ENCODE assay signal across 13 mouse cellular contexts in genomic region chr14:55003878-55004855, GRCm38 (mm10). TPM values are rescaled to one million over a fixed set of nuclear protein-coding genes. Genes with fewer than 3 reads are reported as not detected.
DNase-seq lines count a peak whose midpoint lies in the region; ATAC-seq and TF ChIP-seq lines count a peak whose summit lies in the region.
"Had no signal": no experiment of that assay in that cellular context is flagged by ENCODE, and none has a peak within 500 bp of the region (broad histone marks: within the 10 kb centered on the region; RNA-seq: fewer than 3 reads in every experiment).

No protein-coding gene starts in this region.

- DNase-seq in hindbrain, postnatal 0 days (ENCODE audit: low spot score): no peak
- DNase-seq in hindbrain, embryonic 14.5 days (ENCODE audit: low spot score): no peak
- DNase-seq in brain, embryonic 14.5 days (ENCODE audit: low read depth): peak; percentile 71
- peak; percentile 44 for DNase-seq in lung, postnatal 36 days
- DNase-seq in layer of hippocampus, postnatal 36 days: no peak
- DNase-seq: cerebellum, adult 11 months had no signal

- no peak overlapping the region for H3K4me2 ChIP-seq in hindbrain, postnatal 0 days (ENCODE audit: low read depth, low read length)
- H3K4me2 ChIP-seq in hindbrain, embryonic 14.5 days (replicated peaks): no peak overlapping the region
- H3K4me2 ChIP-seq in heart, embryonic 11.5 days: peak overlapping the region; percentile 60
- H3K4me2 ChIP-seq in kidney, embryonic 14.5 days (replicated peaks; ENCODE audit: low read depth, low read length): no peak overlapping the region
- H3K4me2 ChIP-seq: limb, embryonic 15.5 days had no signal

- no peaks in the 10 kb centered on the region for H3K4me1 ChIP-seq in hindbrain, postnatal 0 days (ENCODE audit: insufficient read depth, low read length)
- H3K4me1 ChIP-seq in hindbrain, embryonic 14.5 days (replicated peaks; ENCODE audit: control insufficient read depth, insufficient read depth, low read length): peaks cover 7% of the 10 kb centered on the region; the same call in 1 of the 2 replicates
- H3K4me1 ChIP-seq in heart, embryonic 11.5 days (ENCODE audit: control insufficient read depth, insufficient read depth, low read length): peaks cover 32% of the 10 kb centered on the region
- peaks cover 11% of the 10 kb centered on the region; the same call in 1 of the 2 replicates for H3K4me1 ChIP-seq in kidney, embryonic 14.5 days (ENCODE audit: control insufficient read depth, insufficient read depth, low read length)
- H3K4me1 ChIP-seq: limb, embryonic 15.5 days had no signal

- 71% methylated on average over 18 of the region's 18 CpGs for WGBS in hindbrain, postnatal 0 days
- WGBS in hindbrain, embryonic 14.5 days: 76% methylated on average over 18 of the region's 18 CpGs
- 27% methylated on average over 18 of the region's 18 CpGs for WGBS in heart, embryonic 11.5 days (ENCODE audit: insufficient replicate concordance)
- 82% methylated on average over 18 of the region's 18 CpGs for WGBS in kidney, embryonic 14.5 days

- no peaks in the 10 kb centered on the region for H3K9me3 ChIP-seq in hindbrain, postnatal 0 days (ENCODE audit: low read length)
- H3K9me3 ChIP-seq in hindbrain, embryonic 14.5 days (ENCODE audit: control insufficient read depth, low read length): no peaks in the 10 kb centered on the region
- no peaks in the 10 kb centered on the region for H3K9me3 ChIP-seq in heart, embryonic 11.5 days (replicated peaks; ENCODE audit: control insufficient read depth, low read length)
- no peaks in the 10 kb centered on the region for H3K9me3 ChIP-seq in kidney, embryonic 14.5 days (ENCODE audit: control insufficient read depth, low read length)
- H3K9me3 ChIP-seq: limb, embryonic 15.5 days had no signal

- no peak for TF ChIP-seq POLR2A in brain, embryonic 14.5 days (IDR thresholded peaks at IDR 0.05; ENCODE audit: borderline replicate concordance, extremely low read depth, insufficient read depth, insufficient read length, poor library complexity, severe bottlenecking)

- no peak overlapping the region for H3K4me3 ChIP-seq in hindbrain, postnatal 0 days (ENCODE audit: low read length)
- H3K4me3 ChIP-seq in hindbrain, embryonic 14.5 days (replicated peaks; ENCODE audit: low read length): no peak overlapping the region
- peak overlapping the region; percentile 30; the same call in 1 of the 2 replicates for H3K4me3 ChIP-seq in heart, embryonic 11.5 days (ENCODE audit: low read depth, low read length)
- no peak overlapping the region for H3K4me3 ChIP-seq in kidney, embryonic 14.5 days (ENCODE audit: low read length)
- H3K4me3 ChIP-seq: limb, embryonic 15.5 days had no signal

- H3K9ac ChIP-seq in hindbrain, postnatal 0 days (replicated peaks; ENCODE audit: low read length): no peak overlapping the region
- no peak overlapping the region for H3K9ac ChIP-seq in hindbrain, embryonic 14.5 days
- peak overlapping the region; percentile 74 for H3K9ac ChIP-seq in heart, embryonic 11.5 days (ENCODE audit: low read depth, low read length)
- no peak overlapping the region for H3K9ac ChIP-seq in kidney, embryonic 14.5 days (ENCODE audit: low read depth, low read length)
- H3K9ac ChIP-seq: limb, embryonic 15.5 days had no signal

- H3K36me3 ChIP-seq in hindbrain, postnatal 0 days (ENCODE audit: insufficient read depth, low read length): no peaks in the 10 kb centered on the region
- H3K36me3 ChIP-seq in hindbrain, embryonic 14.5 days (replicated peaks; ENCODE audit: control insufficient read depth, insufficient read depth): no peaks in the 10 kb centered on the region
- H3K36me3 ChIP-seq in heart, embryonic 11.5 days (ENCODE audit: control insufficient read depth, insufficient read depth, low read length): no peaks in the 10 kb centered on the region
- no peaks in the 10 kb centered on the region for H3K36me3 ChIP-seq in kidney, embryonic 14.5 days (ENCODE audit: control insufficient read depth, insufficient read depth, low read length)
- H3K36me3 ChIP-seq: limb, embryonic 15.5 days had no signal

- no peak overlapping the region for H3K27ac ChIP-seq in hindbrain, postnatal 0 days
- H3K27ac ChIP-seq in hindbrain, embryonic 14.5 days: no peak overlapping the region
- H3K27ac ChIP-seq in heart, embryonic 11.5 days (ENCODE audit: low read depth, low read length): peak overlapping the region; percentile 100
- H3K27ac ChIP-seq in kidney, embryonic 14.5 days (ENCODE audit: low read depth, low read length): no peak overlapping the region
- H3K27ac ChIP-seq: limb, embryonic 15.5 days had no signal

- TF ChIP-seq CTCF in hindbrain, postnatal 0 days (IDR thresholded peaks at IDR 0.05; ENCODE audit: low read depth): no peak
- no peak for TF ChIP-seq CTCF in brain, embryonic 14.5 days (IDR thresholded peaks at IDR 0.05; ENCODE audit: borderline replicate concordance, extremely low read depth, insufficient read depth, insufficient read length)

- peak; percentile 34; the same call in 1 of the 2 replicates for ATAC-seq in hindbrain, postnatal 0 days
- no peak for ATAC-seq in hindbrain, embryonic 14.5 days (ENCODE audit: low FRiP score)
- peak; percentile 71 for ATAC-seq in heart, embryonic 11.5 days (replicated peaks; ENCODE audit: insufficient number of reproducible peaks, low FRiP score, low TSS enrichment)
- ATAC-seq in inflammation-experienced regulatory T-cells, adult 6 months: no peak
- ATAC-seq in kidney, embryonic 14.5 days (ENCODE audit: low FRiP score, low TSS enrichment): no peak

- H3K27me3 ChIP-seq in hindbrain, postnatal 0 days (ENCODE audit: insufficient read depth, low read length): no peaks in the 10 kb centered on the region
- H3K27me3 ChIP-seq in hindbrain, embryonic 14.5 days (ENCODE audit: control insufficient read depth, insufficient read depth, low read length): no peaks in the 10 kb centered on the region
- no peaks in the 10 kb centered on the region for H3K27me3 ChIP-seq in heart, embryonic 11.5 days (ENCODE audit: control insufficient read depth, insufficient read depth, low read length)
- no peaks in the 10 kb centered on the region; the same call in 1 of the 2 replicates for H3K27me3 ChIP-seq in kidney, embryonic 14.5 days (ENCODE audit: control insufficient read depth, insufficient read depth, low read length)
- H3K27me3 ChIP-seq: limb, embryonic 15.5 days had no signal

RNA-seq across cellular contexts. Expression of gene Myh7, which starts 9.7 kb away (rescaled TPM):
- 1.3 and 2.0 TPM in 2 replicates for total RNA-seq in hindbrain, postnatal 0 days (2014; rRNA removed)
- 6.5 and 8.6 TPM in 2 replicates for polyA plus RNA-seq in hindbrain, postnatal 0 days (2015; fragmentation: Nextera tagmentation; extraction: Ambion mirVana)
- 5.6 and 6.7 TPM in 2 replicates for polyA plus RNA-seq in hindbrain, embryonic 14.5 days (2014; fragmentation: Nextera tagmentation; extraction: Ambion mirVana)
- polyA plus RNA-seq in brain, embryonic 14.5 days (2012; rRNA removed): 5.0 and 7.1 TPM in 2 replicates
- 3,446 and 4,122 TPM in 2 replicates for polyA plus RNA-seq in heart, embryonic 11.5 days (2014; fragmentation: Nextera tagmentation; extraction: Ambion mirVana)
- polyA plus RNA-seq in inflammation-experienced regulatory T-cells, adult 6 months (2017; shearing (Covaris generic)): not detected
- polyA plus RNA-seq in kidney, embryonic 14.5 days (2014; fragmentation: Nextera tagmentation; extraction: Ambion mirVana): 0.11 and 2.0 TPM in 2 replicates
- 1 to 10 TPM; 7.9 to 9.2 TPM for total RNA-seq in layer of hippocampus, postnatal 36 days (2021)

RNA-seq across cellular contexts. Expression of gene Ngdn, which starts 11.1 kb away (rescaled TPM):
- total RNA-seq in hindbrain, postnatal 0 days (2014; rRNA removed): 16.6 and 25.4 TPM in 2 replicates
- polyA plus RNA-seq in hindbrain, postnatal 0 days (2015; fragmentation: Nextera tagmentation; extraction: Ambion mirVana): 53.2 and 55.2 TPM in 2 replicates
- polyA plus RNA-seq in hindbrain, embryonic 14.5 days (2014; fragmentation: Nextera tagmentation; extraction: Ambion mirVana): 42.6 and 43.1 TPM in 2 replicates
- 44.4 and 44.8 TPM in 2 replicates for polyA plus RNA-seq in brain, embryonic 14.5 days (2012; rRNA removed)
- 60.3 and 62.1 TPM in 2 replicates for polyA plus RNA-seq in heart, embryonic 11.5 days (2014; fragmentation: Nextera tagmentation; extraction: Ambion mirVana)
- polyA plus RNA-seq in inflammation-experienced regulatory T-cells, adult 6 months (2017; shearing (Covaris generic)): 100 to 1,000 TPM; 177 to 182 (median 181) TPM
- polyA plus RNA-seq in kidney, embryonic 14.5 days (2014; fragmentation: Nextera tagmentation; extraction: Ambion mirVana): 80.8 and 109 TPM in 2 replicates
- total RNA-seq in layer of hippocampus, postnatal 36 days (2021): 10 to 100 TPM; 30.7 to 33.8 TPM

RNA-seq across cellular contexts. Expression of gene Gm17428, which starts 27.4 kb away (rescaled TPM):
- not detected in 2 replicates for total RNA-seq in hindbrain, postnatal 0 days (2014; rRNA removed)
- not detected in 2 replicates for polyA plus RNA-seq in hindbrain, postnatal 0 days (2015; fragmentation: Nextera tagmentation; extraction: Ambion mirVana)
- not detected in 2 replicates for polyA plus RNA-seq in hindbrain, embryonic 14.5 days (2014; fragmentation: Nextera tagmentation; extraction: Ambion mirVana)
- polyA plus RNA-seq in brain, embryonic 14.5 days (2012; rRNA removed): not detected in 2 replicates
- not detected in 2 replicates for polyA plus RNA-seq in heart, embryonic 11.5 days (2014; fragmentation: Nextera tagmentation; extraction: Ambion mirVana)
- not detected for polyA plus RNA-seq in inflammation-experienced regulatory T-cells, adult 6 months (2017; shearing (Covaris generic))
- not detected in 2 replicates for polyA plus RNA-seq in kidney, embryonic 14.5 days (2014; fragmentation: Nextera tagmentation; extraction: Ambion mirVana)
- not detected for total RNA-seq in layer of hippocampus, postnatal 36 days (2021)
- total RNA-seq: ES-E14; gastrocnemius, postnatal 4 days had no signal
- polyA plus RNA-seq: limb, embryonic 15.5 days; neural tube, embryonic 11.5 days had no signal

RNA-seq across cellular contexts. Expression of gene Myh6, which starts 37.4 kb away (rescaled TPM):
- 0.21 and 0.32 TPM in 2 replicates for total RNA-seq in hindbrain, postnatal 0 days (2014; rRNA removed)
- polyA plus RNA-seq in hindbrain, postnatal 0 days (2015; fragmentation: Nextera tagmentation; extraction: Ambion mirVana): 1.1 and 1.4 TPM in 2 replicates
- 0.78 and 2.1 TPM in 2 replicates for polyA plus RNA-seq in hindbrain, embryonic 14.5 days (2014; fragmentation: Nextera tagmentation; extraction: Ambion mirVana)
- 0.05 and 0.18 TPM in 2 replicates for polyA plus RNA-seq in brain, embryonic 14.5 days (2012; rRNA removed)
- polyA plus RNA-seq in heart, embryonic 11.5 days (2014; fragmentation: Nextera tagmentation; extraction: Ambion mirVana): 2,306 and 2,903 TPM in 2 replicates
- not detected for polyA plus RNA-seq in inflammation-experienced regulatory T-cells, adult 6 months (2017; shearing (Covaris generic))
- 0.30 and 0.54 TPM in 2 replicates for polyA plus RNA-seq in kidney, embryonic 14.5 days (2014; fragmentation: Nextera tagmentation; extraction: Ambion mirVana)
- total RNA-seq in layer of hippocampus, postnatal 36 days (2021): 1 to 10 TPM; 1.1 to 2.3 TPM

Comparison
In these comparisons a context has a peak if more than half of its experiments do, and no peak if none do; other contexts are left out.
1. ATAC-seq: peak in hindbrain, postnatal 0 days (single experiment) and heart, embryonic 11.5 days (single experiment); none in hindbrain, embryonic 14.5 days (single experiment), inflammation-experienced regulatory T-cells, adult 6 months (single experiment) and kidney, embryonic 14.5 days (single experiment).
2. DNase-seq: peak in brain, embryonic 14.5 days (single experiment) and lung, postnatal 36 days (single experiment); none in hindbrain, postnatal 0 days (single experiment), hindbrain, embryonic 14.5 days (single experiment) and layer of hippocampus, postnatal 36 days (0 of 2).
3. RNA of gene Myh7, which starts 9.7 kb away (polyA plus RNA-seq): 3,446 to 4,122 TPM in heart, embryonic 11.5 days; 6.5 to 8.6 TPM in hindbrain, postnatal 0 days, 5.0 to 7.1 TPM in brain, embryonic 14.5 days, 5.6 to 6.7 TPM in hindbrain, embryonic 14.5 days, 0.11 to 2.0 TPM in kidney, embryonic 14.5 days and not detected in inflammation-experienced regulatory T-cells, adult 6 months; every median in the first group is over 100 times any median in the second.